Mouse (Mus musculus): ENCODE measurements around the gene Aldh16a1. TPM values are rescaled to one million over a fixed set of nuclear protein-coding genes. Genes with fewer than 3 reads are reported as not detected.

Aldh16a1 gene
- polyA plus RNA-seq, 1 experiment from 2014 or later, result 28.7 TPM

DNA sequence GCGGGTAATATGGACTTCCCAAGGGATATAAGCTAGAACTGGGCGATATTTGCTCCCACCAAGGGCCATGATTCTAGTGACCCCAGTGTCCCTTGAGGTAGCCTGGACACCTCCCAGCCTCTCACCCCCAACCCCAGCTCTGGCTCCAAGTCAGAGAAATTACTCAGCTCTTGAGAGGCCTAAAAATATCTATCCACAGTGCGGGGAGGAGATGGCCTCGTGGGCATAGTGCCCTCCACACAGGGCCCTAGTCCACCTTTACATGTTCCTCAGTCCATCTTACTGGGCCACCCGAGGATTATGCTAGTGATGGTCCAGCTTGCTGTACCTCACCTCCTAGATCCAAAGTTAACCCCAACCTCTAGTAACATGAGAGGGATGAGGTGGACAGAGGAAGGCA is 10.4 kb upstream of the Aldh16a1 start:
- Histone ChIP-seq H3K36me3 (ENCODE audit: control insufficient read depth, insufficient read depth, low read length) (peaks cover 2% of the 10 kb centered on the region; the same call in 1 of the 2 replicates), H3K4me1 (ENCODE audit: control insufficient read depth, insufficient read depth, low read length) (0 out of 2 replicates have a peak, but pooled peaks cover 6% of the 10 kb centered on the region), H3K9me3 (replicated peaks; ENCODE audit: control insufficient read depth, low read length) (peaks cover 13% of the 10 kb centered on the region), H3K9ac (ENCODE audit: low read depth, low read length) (no peak overlapping the region), H3K27ac (ENCODE audit: low read depth, low read length) (no peak overlapping the region), H3K27me3 (ENCODE audit: control insufficient read depth, insufficient read depth, low read length) (peaks cover 74% of the 10 kb centered on the region), H3K4me3 (ENCODE audit: low read depth, low read length) (no peak overlapping the region), H3K4me2 (no peak overlapping the region)
- no peak for ATAC-seq (replicated peaks; ENCODE audit: insufficient number of reproducible peaks, low FRiP score, low TSS enrichment)
- 60% methylated on average over 5 of the region's 5 CpGs for WGBS (ENCODE audit: insufficient replicate concordance)

DNA sequence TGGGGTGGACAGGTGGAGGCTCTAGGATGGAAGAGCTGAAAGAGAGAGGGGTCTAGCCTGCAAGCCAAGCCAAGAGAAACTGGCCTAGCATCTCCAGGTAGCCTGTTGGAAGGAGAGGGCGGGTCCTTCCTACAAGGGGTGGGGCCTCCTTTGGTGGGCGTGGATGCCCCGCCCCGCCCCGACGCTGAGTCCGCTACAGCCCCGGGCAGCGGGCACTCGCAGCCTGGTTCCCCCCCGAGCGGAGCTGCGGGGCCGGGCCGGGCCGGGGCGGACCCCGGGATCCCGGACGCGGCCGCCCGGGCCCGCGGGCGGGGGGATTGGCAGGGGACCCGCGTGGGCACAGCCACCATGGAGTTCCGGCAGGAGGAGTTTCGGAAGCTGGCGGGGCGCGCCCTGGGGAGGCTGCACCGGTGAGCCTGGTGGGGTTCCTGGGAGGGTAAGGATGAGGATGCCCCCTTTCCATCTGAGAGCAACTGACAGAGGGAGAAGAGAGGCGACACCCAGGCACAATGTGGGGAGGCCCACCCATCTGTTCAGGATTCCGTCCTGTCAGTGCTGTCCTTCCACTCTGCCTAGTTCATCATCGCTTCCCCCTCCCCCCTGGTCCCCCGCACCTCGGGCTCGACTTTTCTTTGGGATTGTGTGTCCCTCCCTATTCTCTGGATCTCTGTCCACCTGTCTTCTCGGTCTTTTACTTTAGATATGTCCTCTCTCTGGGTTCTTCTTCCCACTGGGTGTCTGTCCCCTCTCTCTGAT is 9.5 kb upstream of the Aldh16a1 start, which contains the start of gene Slc17a7:
TSS of gene Slc17a7 (plus strand) at position 215 of the 756 bp plus-strand sequence.
- ATAC-seq (replicated peaks; ENCODE audit: insufficient number of reproducible peaks, low FRiP score, low TSS enrichment), result no peak
- H3K36me3 ChIP-seq (ENCODE audit: control insufficient read depth, insufficient read depth, low read length), result peaks cover 6% of the 10 kb centered on the region; the same call in 1 of the 2 replicates
- WGBS (ENCODE audit: insufficient replicate concordance), result 3% methylated on average over 37 of the region's 41 CpGs

GRCm38 (mm10) chr7:45162996-45163615 is 8.7 kb upstream of the Aldh16a1 start:
- Histone ChIP-seq H3K9me3 (replicated peaks; ENCODE audit: control insufficient read depth, low read length) (no peaks in the 10 kb centered on the region; the same call in 1 of the 2 replicates), H3K27ac (ENCODE audit: low read depth, low read length) (no peak overlapping the region), H3K4me1 (ENCODE audit: control insufficient read depth, insufficient read depth, low read length) (0 out of 2 replicates have a peak, but pooled peaks cover 5% of the 10 kb centered on the region), H3K9ac (ENCODE audit: low read depth, low read length) (no peak overlapping the region), H3K4me2 (no peak overlapping the region), H3K36me3 (ENCODE audit: control insufficient read depth, insufficient read depth, low read length) (peaks cover 8% of the 10 kb centered on the region; the same call in 1 of the 2 replicates), H3K27me3 (ENCODE audit: control insufficient read depth, insufficient read depth, low read length) (peaks cover 57% of the 10 kb centered on the region), H3K4me3 (ENCODE audit: low read depth, low read length) (no peak overlapping the region)
- 66% methylated on average over 9 of the region's 9 CpGs for WGBS (ENCODE audit: insufficient replicate concordance)
- ATAC-seq (replicated peaks; ENCODE audit: insufficient number of reproducible peaks, low FRiP score, low TSS enrichment), result no peak

More for the DNA sequence above, 9.5 kb upstream of the Aldh16a1 start, which contains the start of gene Slc17a7:
- no peak within 1 kb of the TSS for H3K9ac ChIP-seq (ENCODE audit: low read depth, low read length)
- 0 out of 2 replicates have a peak, but pooled peaks cover 6% of the 10 kb centered on the region for H3K4me1 ChIP-seq (ENCODE audit: control insufficient read depth, insufficient read depth, low read length)
- H3K9me3 ChIP-seq (replicated peaks; ENCODE audit: control insufficient read depth, low read length), result peaks cover 4% of the 10 kb centered on the region
- no peak within 1 kb of the TSS for H3K27ac ChIP-seq (ENCODE audit: low read depth, low read length)
- peaks cover 65% of the 10 kb centered on the region for H3K27me3 ChIP-seq (ENCODE audit: control insufficient read depth, insufficient read depth, low read length)
- H3K4me3 ChIP-seq (ENCODE audit: low read depth, low read length), result peak within 1 kb of the TSS; percentile 48
- H3K4me2 ChIP-seq, result peak within 1 kb of the TSS; percentile 74

GRCm38 (mm10) chr7:45162551-45162950 is 8.2 kb upstream of the Aldh16a1 start:
- peak overlapping the region; percentile 32 for H3K4me3 ChIP-seq (ENCODE audit: low read depth, low read length)
- no peaks in the 10 kb centered on the region for H3K4me1 ChIP-seq (ENCODE audit: control insufficient read depth, insufficient read depth, low read length)
- H3K9ac ChIP-seq (ENCODE audit: low read depth, low read length), result no peak overlapping the region
- H3K9me3 ChIP-seq (replicated peaks; ENCODE audit: control insufficient read depth, low read length), result no peaks in the 10 kb centered on the region; the same call in 1 of the 2 replicates
- 26% methylated on average over 6 of the region's 6 CpGs for WGBS (ENCODE audit: insufficient replicate concordance)
- H3K27me3 ChIP-seq (ENCODE audit: control insufficient read depth, insufficient read depth, low read length), result peaks cover 52% of the 10 kb centered on the region
- peak overlapping the region; percentile 66 for H3K4me2 ChIP-seq
- no peak overlapping the region for H3K27ac ChIP-seq (ENCODE audit: low read depth, low read length)
- peaks cover 8% of the 10 kb centered on the region; the same call in 1 of the 2 replicates for H3K36me3 ChIP-seq (ENCODE audit: control insufficient read depth, insufficient read depth, low read length)
- no peak for ATAC-seq (replicated peaks; ENCODE audit: insufficient number of reproducible peaks, low FRiP score, low TSS enrichment)

GRCm38 (mm10) chr7:45161612-45162473 is 7.5 kb upstream of the Aldh16a1 start:
- peak; percentile 58 for ATAC-seq (replicated peaks; ENCODE audit: insufficient number of reproducible peaks, low FRiP score, low TSS enrichment)
- 4% methylated on average over 35 of the region's 35 CpGs for WGBS (ENCODE audit: insufficient replicate concordance)
- Histone ChIP-seq H3K27me3 (ENCODE audit: control insufficient read depth, insufficient read depth, low read length) (peaks cover 45% of the 10 kb centered on the region), H3K9me3 (replicated peaks; ENCODE audit: control insufficient read depth, low read length) (no peaks in the 10 kb centered on the region; the same call in 1 of the 2 replicates), H3K27ac (ENCODE audit: low read depth, low read length) (no peak overlapping the region), H3K4me3 (ENCODE audit: low read depth, low read length) (peak overlapping the region; percentile 32), H3K4me2 (peak overlapping the region; percentile 66), H3K4me1 (ENCODE audit: control insufficient read depth, insufficient read depth, low read length) (no peaks in the 10 kb centered on the region), H3K36me3 (ENCODE audit: control insufficient read depth, insufficient read depth, low read length) (peaks cover 8% of the 10 kb centered on the region; the same call in 1 of the 2 replicates), H3K9ac (ENCODE audit: low read depth, low read length) (peak overlapping the region; percentile 50; the same call in 1 of the 2 replicates)

DNA sequence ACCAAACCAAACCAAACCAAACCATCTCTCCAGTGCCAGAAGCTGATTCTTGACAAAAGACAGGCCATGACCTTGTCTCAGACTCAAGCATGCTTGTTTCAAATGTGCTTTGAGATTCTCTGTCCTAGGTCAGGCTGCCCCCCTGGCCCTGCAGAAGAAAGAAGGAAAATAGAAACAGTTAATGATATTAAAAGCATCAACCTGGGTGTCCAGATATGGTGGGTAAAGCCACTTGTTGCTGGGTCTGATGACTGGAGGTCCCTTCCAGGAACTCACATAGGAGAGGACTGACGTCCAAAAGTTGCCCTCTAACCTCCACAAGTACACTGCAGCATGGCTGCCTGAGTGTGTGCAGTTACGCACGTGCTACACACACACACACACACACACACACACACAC is 6.5 kb upstream of the Aldh16a1 start:
- 90% methylated on average over 3 of the region's 3 CpGs for WGBS (ENCODE audit: insufficient replicate concordance)
- Histone ChIP-seq H3K27me3 (ENCODE audit: control insufficient read depth, insufficient read depth, low read length) (peaks cover 35% of the 10 kb centered on the region), H3K4me2 (no peak overlapping the region), H3K27ac (ENCODE audit: low read depth, low read length) (no peak overlapping the region), H3K4me1 (ENCODE audit: control insufficient read depth, insufficient read depth, low read length) (no peaks in the 10 kb centered on the region), H3K9me3 (replicated peaks; ENCODE audit: control insufficient read depth, low read length) (no peaks in the 10 kb centered on the region; the same call in 1 of the 2 replicates), H3K4me3 (ENCODE audit: low read depth, low read length) (no peak overlapping the region), H3K9ac (ENCODE audit: low read depth, low read length) (no peak overlapping the region), H3K36me3 (ENCODE audit: control insufficient read depth, insufficient read depth, low read length) (peaks cover 8% of the 10 kb centered on the region; the same call in 1 of the 2 replicates)
- ATAC-seq (replicated peaks; ENCODE audit: insufficient number of reproducible peaks, low FRiP score, low TSS enrichment), result no peak

DNA sequence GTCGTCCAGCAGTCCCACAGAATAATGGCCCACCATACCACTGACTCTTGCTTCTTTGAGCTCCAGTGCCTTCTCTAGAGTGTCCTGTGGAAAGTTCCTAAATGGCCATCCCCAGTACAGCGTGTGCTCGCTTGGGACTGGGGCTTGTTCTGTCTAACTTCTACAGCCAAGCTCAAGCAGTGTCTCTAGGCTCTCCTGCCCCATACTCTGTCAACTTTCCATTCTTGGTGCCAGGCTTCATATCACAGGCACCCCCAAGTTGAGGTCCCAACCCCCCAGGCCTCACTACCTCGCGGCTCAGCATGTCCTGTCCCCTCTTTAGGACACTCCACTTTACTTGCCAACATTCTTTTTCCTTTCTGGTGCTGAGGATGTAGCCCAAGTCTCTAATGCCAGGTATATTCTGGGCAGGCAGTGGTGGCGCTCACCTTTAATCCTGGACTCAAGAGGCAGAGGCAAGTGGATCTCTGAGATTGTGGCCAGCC is 6.0 kb upstream of the Aldh16a1 start:
- Histone ChIP-seq H3K4me1 (ENCODE audit: control insufficient read depth, insufficient read depth, low read length) (no peaks in the 10 kb centered on the region), H3K9ac (ENCODE audit: low read depth, low read length) (no peak overlapping the region), H3K4me3 (ENCODE audit: low read depth, low read length) (no peak overlapping the region), H3K27me3 (ENCODE audit: control insufficient read depth, insufficient read depth, low read length) (peaks cover 30% of the 10 kb centered on the region), H3K9me3 (replicated peaks; ENCODE audit: control insufficient read depth, low read length) (no peaks in the 10 kb centered on the region; the same call in 1 of the 2 replicates), H3K27ac (ENCODE audit: low read depth, low read length) (no peak overlapping the region), H3K4me2 (no peak overlapping the region), H3K36me3 (ENCODE audit: control insufficient read depth, insufficient read depth, low read length) (peaks cover 8% of the 10 kb centered on the region; the same call in 1 of the 2 replicates)
- no peak for ATAC-seq (replicated peaks; ENCODE audit: insufficient number of reproducible peaks, low FRiP score, low TSS enrichment)
- WGBS (ENCODE audit: insufficient replicate concordance), result 90% methylated on average over 6 of the region's 6 CpGs

- 87% methylated on average over 6 of the region's 6 CpGs for WGBS (ENCODE audit: insufficient replicate concordance)
Measured at GRCm38 (mm10) chr7:45158991-45159390, 4.6 kb upstream of the Aldh16a1 start.

More at GRCm38 (mm10) chr7:45158991-45159390, 4.6 kb upstream of the Aldh16a1 start:
- H3K27ac ChIP-seq (ENCODE audit: low read depth, low read length), result no peak overlapping the region
- no peak for ATAC-seq (replicated peaks; ENCODE audit: insufficient number of reproducible peaks, low FRiP score, low TSS enrichment)
- H3K4me2 ChIP-seq, result no peak overlapping the region
- no peaks in the 10 kb centered on the region; the same call in 1 of the 2 replicates for H3K4me1 ChIP-seq (ENCODE audit: control insufficient read depth, insufficient read depth, low read length)
- no peak overlapping the region for H3K4me3 ChIP-seq (ENCODE audit: low read depth, low read length)
- no peak overlapping the region for H3K9ac ChIP-seq (ENCODE audit: low read depth, low read length)
- peaks cover 8% of the 10 kb centered on the region; the same call in 1 of the 2 replicates for H3K36me3 ChIP-seq (ENCODE audit: control insufficient read depth, insufficient read depth, low read length)
- no peaks in the 10 kb centered on the region; the same call in 1 of the 2 replicates for H3K9me3 ChIP-seq (replicated peaks; ENCODE audit: control insufficient read depth, low read length)
- H3K27me3 ChIP-seq (ENCODE audit: control insufficient read depth, insufficient read depth, low read length), result peaks cover 16% of the 10 kb centered on the region

Measured in heart, embryonic 11.5 days (tissue).